Mouse (Mus musculus): ENCODE data around the gene Zfand3. TPM values are rescaled to one million over a fixed set of nuclear protein-coding genes. Genes with fewer than 3 reads are reported as not detected.

Gene Zfand3
- polyA plus RNA-seq, 1 experiment from 2014 or later = 64.2 TPM

GRCm38 (mm10) chr17:30230428-30230827 lies 225.9 kb downstream of the Zfand3 start:
- Histone ChIP-seq H3K27ac (replicated peaks) (no peak overlapping the region), H3K9ac (replicated peaks) (no peak overlapping the region), H3K4me1 (peaks cover 15% of the 10 kb centered on the region), H3K9me3 (no peaks in the 10 kb centered on the region), H3K4me2 (replicated peaks) (no peak overlapping the region), H3K36me3 (no peaks in the 10 kb centered on the region), H3K27me3 (no peaks in the 10 kb centered on the region), H3K4me3 (no peak overlapping the region)
- ATAC-seq (replicated peaks) = no peak
- 94% methylated on average over 4 of the region's 4 CpGs for WGBS

DNA sequence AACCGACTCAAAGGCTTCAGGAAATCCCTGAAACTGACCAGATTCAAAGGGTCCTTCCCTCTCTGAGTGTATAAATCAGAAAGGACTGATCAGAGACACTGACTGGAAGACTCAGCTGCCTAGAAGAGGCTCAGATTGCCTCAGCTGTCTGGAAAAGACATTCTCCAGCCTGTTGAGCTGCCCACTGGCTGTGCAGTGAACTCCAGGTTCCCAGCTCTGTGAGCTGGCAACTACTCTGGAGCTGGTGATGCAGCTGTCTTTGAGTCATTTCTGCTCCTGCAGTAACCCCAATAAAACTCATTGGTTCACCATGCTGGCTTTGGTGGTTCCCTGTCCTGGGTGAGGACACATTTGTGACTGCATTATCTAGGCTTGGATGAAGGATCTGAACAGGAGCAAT lies 226.9 kb downstream of the Zfand3 start:
- Histone ChIP-seq H3K27ac (replicated peaks) (no peak overlapping the region), H3K4me2 (replicated peaks) (no peak overlapping the region), H3K27me3 (no peaks in the 10 kb centered on the region), H3K9ac (replicated peaks) (no peak overlapping the region), H3K4me3 (no peak overlapping the region), H3K36me3 (no peaks in the 10 kb centered on the region), H3K9me3 (no peaks in the 10 kb centered on the region), H3K4me1 (peaks cover 15% of the 10 kb centered on the region)
- no peak for ATAC-seq (replicated peaks)
- WGBS = 88% methylated on average over 1 of the region's 1 CpGs

DNA sequence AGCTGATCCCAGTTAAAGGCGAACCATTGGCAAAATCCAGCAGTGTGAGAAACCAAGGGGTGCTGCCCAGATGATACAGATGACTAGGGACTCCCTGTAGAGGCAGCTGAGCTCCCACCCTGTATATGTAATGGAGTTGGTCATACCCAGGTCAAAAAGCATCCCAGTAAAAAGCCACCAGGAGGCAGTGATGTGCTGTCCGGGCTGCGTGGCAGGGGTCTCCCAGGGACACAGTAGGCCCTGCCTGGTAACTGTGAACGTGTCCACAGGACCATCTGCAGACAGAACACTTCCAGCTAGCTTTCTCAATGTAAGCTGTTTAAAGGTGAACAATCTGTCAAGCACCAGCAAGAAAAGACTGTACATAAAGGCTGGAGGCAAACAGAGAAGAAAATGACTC lies 228.2 kb downstream of the Zfand3 start:
- Histone ChIP-seq H3K4me1 (peaks cover 25% of the 10 kb centered on the region), H3K9me3 (no peaks in the 10 kb centered on the region), H3K27ac (replicated peaks) (no peak overlapping the region), H3K4me2 (replicated peaks) (no peak overlapping the region), H3K9ac (replicated peaks) (no peak overlapping the region), H3K27me3 (no peaks in the 10 kb centered on the region), H3K36me3 (no peaks in the 10 kb centered on the region), H3K4me3 (no peak overlapping the region)
- WGBS = 43% methylated on average over 4 of the region's 4 CpGs
- ATAC-seq (replicated peaks) = no peak

DNA sequence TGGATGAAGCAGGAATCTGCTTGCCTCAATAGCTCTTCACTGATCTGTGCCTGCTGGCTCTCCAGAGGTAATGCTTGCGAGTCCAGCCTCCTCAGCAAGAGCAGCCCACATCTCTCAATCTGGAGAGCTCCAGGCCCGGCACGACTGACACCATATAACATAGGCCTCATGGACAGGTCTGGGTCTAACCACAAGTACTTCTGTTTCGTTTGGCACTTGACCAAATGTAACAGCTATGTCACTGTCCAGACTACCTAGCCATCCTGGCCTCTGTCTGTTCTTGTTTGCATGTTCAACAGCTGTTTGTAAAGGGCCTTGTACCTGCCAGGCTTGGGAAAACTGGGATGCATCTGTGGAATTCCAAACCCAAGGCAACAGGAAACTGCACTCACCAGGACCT lies 230.8 kb downstream of the Zfand3 start:
- no peak overlapping the region for H3K4me2 ChIP-seq (replicated peaks)
- no peak for ATAC-seq (replicated peaks)
- no peak overlapping the region for H3K27ac ChIP-seq (replicated peaks)
- no peak overlapping the region for H3K9ac ChIP-seq (replicated peaks)
- H3K4me3 ChIP-seq = no peak overlapping the region
- H3K27me3 ChIP-seq = no peaks in the 10 kb centered on the region
- H3K36me3 ChIP-seq = no peaks in the 10 kb centered on the region
- H3K4me1 ChIP-seq = peaks cover 30% of the 10 kb centered on the region
- WGBS = 89% methylated on average over 4 of the region's 4 CpGs
- H3K9me3 ChIP-seq = no peaks in the 10 kb centered on the region

DNA sequence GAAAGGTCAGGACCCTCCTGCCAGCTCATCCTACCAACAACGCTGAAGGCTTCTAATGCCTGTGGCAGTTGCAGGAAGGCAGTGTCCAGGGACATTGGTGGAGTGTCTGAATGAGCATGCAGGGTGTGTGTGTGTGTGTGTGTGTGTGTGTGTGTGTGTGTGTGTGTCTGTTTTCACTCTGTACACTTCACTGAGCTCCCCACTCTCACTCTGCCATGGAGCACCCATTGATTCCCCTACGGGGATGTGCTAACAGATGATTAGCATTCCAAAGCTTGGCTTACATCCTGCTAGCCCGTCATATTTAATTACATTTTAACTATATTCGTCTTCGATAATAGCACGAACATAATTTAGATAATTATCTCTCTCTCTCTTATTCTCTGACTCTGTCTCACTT lies 232.1 kb downstream of the Zfand3 start:
- no peak overlapping the region for H3K9ac ChIP-seq (replicated peaks)
- no peak overlapping the region for H3K4me2 ChIP-seq (replicated peaks)
- H3K4me3 ChIP-seq = no peak overlapping the region
- H3K4me1 ChIP-seq = peaks cover 42% of the 10 kb centered on the region
- H3K27ac ChIP-seq (replicated peaks) = peak overlapping the region; percentile 58
- WGBS = 41% methylated on average over 6 of the region's 6 CpGs
- no peaks in the 10 kb centered on the region for H3K9me3 ChIP-seq
- no peaks in the 10 kb centered on the region for H3K27me3 ChIP-seq
- peak; percentile 60; the same call in 1 of the 2 replicates for ATAC-seq (replicated peaks)
- H3K36me3 ChIP-seq = no peaks in the 10 kb centered on the region

- no peak overlapping the region for H3K4me2 ChIP-seq (replicated peaks)
- 89% methylated on average over 7 of the region's 7 CpGs for WGBS
- no peak overlapping the region for H3K4me3 ChIP-seq
- H3K4me1 ChIP-seq = peaks cover 52% of the 10 kb centered on the region
- no peaks in the 10 kb centered on the region for H3K36me3 ChIP-seq
- no peaks in the 10 kb centered on the region for H3K27me3 ChIP-seq
- no peak overlapping the region for H3K27ac ChIP-seq (replicated peaks)
- H3K9me3 ChIP-seq = no peaks in the 10 kb centered on the region
- no peak for ATAC-seq (replicated peaks)
- no peak overlapping the region for H3K9ac ChIP-seq (replicated peaks)
Measured at GRCm38 (mm10) chr17:30237600-30237999, 233.1 kb downstream of the Zfand3 start.

DNA sequence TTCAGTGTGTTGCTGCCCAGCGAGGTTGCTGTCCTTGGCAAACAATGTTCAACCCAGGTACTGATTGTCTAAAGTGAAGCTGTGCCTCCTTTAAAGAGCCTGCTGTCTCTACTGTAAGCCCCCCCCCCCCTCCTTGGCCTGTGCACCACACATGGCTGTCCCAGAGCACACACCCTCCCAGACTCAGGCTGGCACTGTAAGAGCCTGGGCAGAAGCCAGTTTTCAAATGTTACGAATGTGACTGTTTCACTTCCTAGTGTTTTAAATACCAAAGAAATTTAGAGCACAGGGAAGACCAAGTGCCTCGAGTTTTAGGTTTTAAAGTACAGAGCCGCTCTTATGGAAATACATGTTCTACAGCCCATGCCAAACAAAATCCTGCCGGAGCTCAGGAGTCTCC lies 234.9 kb downstream of the Zfand3 start:
- 74% methylated on average over 5 of the region's 5 CpGs for WGBS
- ATAC-seq (replicated peaks) = no peak

DNA sequence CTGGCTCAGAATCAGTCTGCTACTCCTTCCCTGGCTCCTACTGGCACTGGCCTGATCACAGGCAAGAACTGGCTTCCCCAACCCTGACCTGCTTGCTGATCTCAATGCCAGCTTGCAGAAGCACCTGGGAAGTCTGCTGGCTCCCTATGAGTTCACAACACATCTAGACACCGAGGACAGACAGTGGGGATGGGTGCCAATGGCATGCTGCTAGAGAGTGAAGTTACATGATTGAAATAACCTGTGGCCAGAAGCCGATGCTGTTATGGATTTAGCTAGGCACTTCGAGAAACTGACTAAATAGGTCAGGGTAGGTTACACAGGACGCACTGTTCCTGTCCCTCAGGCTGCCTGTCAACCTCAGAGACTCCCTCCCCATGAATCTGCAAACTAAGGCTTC lies 236.1 kb downstream of the Zfand3 start:
- ATAC-seq (replicated peaks) = no peak
- Histone ChIP-seq H3K9ac (replicated peaks) (no peak overlapping the region), H3K27me3 (no peaks in the 10 kb centered on the region), H3K4me1 (peaks cover 74% of the 10 kb centered on the region), H3K36me3 (no peaks in the 10 kb centered on the region), H3K4me3 (no peak overlapping the region), H3K27ac (replicated peaks) (no peak overlapping the region), H3K4me2 (replicated peaks) (no peak overlapping the region), H3K9me3 (no peaks in the 10 kb centered on the region)
- WGBS = 87% methylated on average over 4 of the region's 4 CpGs

More for the DNA sequence above, 234.9 kb downstream of the Zfand3 start:
- no peak overlapping the region for H3K9ac ChIP-seq (replicated peaks)
- no peaks in the 10 kb centered on the region for H3K36me3 ChIP-seq
- no peak overlapping the region for H3K4me2 ChIP-seq (replicated peaks)
- no peak overlapping the region for H3K27ac ChIP-seq (replicated peaks)
- no peaks in the 10 kb centered on the region for H3K9me3 ChIP-seq
- no peaks in the 10 kb centered on the region for H3K27me3 ChIP-seq
- no peak overlapping the region for H3K4me3 ChIP-seq
- peaks cover 62% of the 10 kb centered on the region for H3K4me1 ChIP-seq

DNA sequence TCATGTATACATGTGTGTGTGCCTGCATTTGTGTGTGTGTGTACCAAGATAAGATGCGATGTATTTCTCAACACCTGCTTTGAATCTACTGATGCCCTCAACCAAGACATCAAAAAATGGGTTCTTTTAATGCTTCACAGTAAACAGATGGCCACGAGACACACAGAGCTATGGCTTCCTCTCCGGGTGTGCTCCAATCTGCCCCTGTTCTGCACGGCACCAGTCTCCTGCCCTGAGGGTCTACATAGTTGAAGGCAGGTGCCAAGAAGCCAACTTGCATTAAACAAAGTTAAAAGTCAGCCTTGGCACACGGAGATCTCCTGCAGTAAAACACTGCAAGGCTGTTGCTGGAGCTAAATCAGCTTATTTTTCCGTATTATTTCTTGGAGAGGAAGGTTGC lies 236.5 kb downstream of the Zfand3 start:
- Histone ChIP-seq H3K9me3 (no peaks in the 10 kb centered on the region), H3K27ac (replicated peaks) (no peak overlapping the region), H3K4me3 (no peak overlapping the region), H3K9ac (replicated peaks) (no peak overlapping the region), H3K27me3 (no peaks in the 10 kb centered on the region), H3K4me2 (replicated peaks) (no peak overlapping the region), H3K4me1 (peaks cover 73% of the 10 kb centered on the region), H3K36me3 (no peaks in the 10 kb centered on the region)
- 61% methylated on average over 6 of the region's 6 CpGs for WGBS
- no peak for ATAC-seq (replicated peaks)

- peaks cover 65% of the 10 kb centered on the region for H3K4me1 ChIP-seq
- no peaks in the 10 kb centered on the region for H3K27me3 ChIP-seq
- H3K36me3 ChIP-seq = no peaks in the 10 kb centered on the region
- H3K9me3 ChIP-seq = no peaks in the 10 kb centered on the region
- ATAC-seq (replicated peaks) = peak; percentile 70
- no peak overlapping the region for H3K9ac ChIP-seq (replicated peaks)
- H3K27ac ChIP-seq (replicated peaks) = no peak overlapping the region; the same call in 1 of the 2 replicates
- WGBS = 27% methylated on average over 17 of the region's 17 CpGs
- no peak overlapping the region for H3K4me3 ChIP-seq
- H3K4me2 ChIP-seq (replicated peaks) = no peak overlapping the region
Measured at GRCm38 (mm10) chr17:30241720-30242322, 237.3 kb downstream of the Zfand3 start.

GRCm38 (mm10) chr17:30242647-30243046 lies 238.1 kb downstream of the Zfand3 start:
- Histone ChIP-seq H3K9me3 (no peaks in the 10 kb centered on the region), H3K27me3 (no peaks in the 10 kb centered on the region), H3K4me1 (peaks cover 59% of the 10 kb centered on the region), H3K27ac (replicated peaks) (no peak overlapping the region), H3K9ac (replicated peaks) (no peak overlapping the region), H3K36me3 (no peaks in the 10 kb centered on the region), H3K4me2 (replicated peaks) (no peak overlapping the region), H3K4me3 (no peak overlapping the region)
- ATAC-seq (replicated peaks) = no peak
- 89% methylated on average over 4 of the region's 4 CpGs for WGBS

DNA sequence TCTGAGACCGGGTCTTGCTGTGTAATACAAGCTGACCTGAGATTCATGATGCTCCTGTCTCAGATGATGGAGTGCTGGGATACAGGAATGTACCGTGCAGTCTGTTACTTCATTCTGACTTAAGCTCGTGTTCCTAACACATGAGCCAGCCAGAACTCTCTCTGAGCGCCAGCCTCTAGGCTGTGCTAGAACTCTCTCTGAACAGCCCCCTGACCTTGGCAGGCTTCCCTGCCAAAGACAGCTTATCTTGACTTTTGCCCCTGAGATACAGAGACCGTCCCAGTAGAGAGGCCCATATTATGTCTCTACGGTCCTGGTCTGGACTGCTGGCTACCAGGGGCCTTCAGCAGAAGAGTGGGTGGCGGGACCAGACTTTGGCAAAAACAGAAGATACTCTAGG lies 239.0 kb downstream of the Zfand3 start:
- no peak overlapping the region for H3K9ac ChIP-seq (replicated peaks)
- H3K27ac ChIP-seq (replicated peaks) = no peak overlapping the region
- no peaks in the 10 kb centered on the region for H3K36me3 ChIP-seq
- H3K9me3 ChIP-seq = no peaks in the 10 kb centered on the region
- H3K4me3 ChIP-seq = no peak overlapping the region
- no peaks in the 10 kb centered on the region for H3K27me3 ChIP-seq
- WGBS = 89% methylated on average over 7 of the region's 7 CpGs
- no peak overlapping the region for H3K4me2 ChIP-seq (replicated peaks)
- no peak for ATAC-seq (replicated peaks)
- peaks cover 59% of the 10 kb centered on the region for H3K4me1 ChIP-seq

GRCm38 (mm10) chr17:30244651-30245307 lies 240.2 kb downstream of the Zfand3 start:
- ATAC-seq (replicated peaks) = no peak
- no peak overlapping the region; the same call in 1 of the 2 replicates for H3K27ac ChIP-seq (replicated peaks)
- H3K36me3 ChIP-seq = no peaks in the 10 kb centered on the region
- H3K4me2 ChIP-seq (replicated peaks) = no peak overlapping the region
- H3K27me3 ChIP-seq = no peaks in the 10 kb centered on the region
- H3K9ac ChIP-seq (replicated peaks) = no peak overlapping the region
- 60% methylated on average over 14 of the region's 14 CpGs for WGBS
- H3K4me3 ChIP-seq = no peak overlapping the region
- no peaks in the 10 kb centered on the region for H3K9me3 ChIP-seq
- peaks cover 51% of the 10 kb centered on the region for H3K4me1 ChIP-seq

All from forebrain, embryonic 15.5 days (tissue).